Mouse (Mus musculus): ENCODE results near the gene Gprin3. TPM values are rescaled to one million over a fixed set of nuclear protein-coding genes. Genes with fewer than 3 reads are reported as not detected.

Gene Gprin3
- polyA plus RNA-seq (2012; rRNA removed): 1.7 and 2.9 TPM in 2 replicates

DNA sequence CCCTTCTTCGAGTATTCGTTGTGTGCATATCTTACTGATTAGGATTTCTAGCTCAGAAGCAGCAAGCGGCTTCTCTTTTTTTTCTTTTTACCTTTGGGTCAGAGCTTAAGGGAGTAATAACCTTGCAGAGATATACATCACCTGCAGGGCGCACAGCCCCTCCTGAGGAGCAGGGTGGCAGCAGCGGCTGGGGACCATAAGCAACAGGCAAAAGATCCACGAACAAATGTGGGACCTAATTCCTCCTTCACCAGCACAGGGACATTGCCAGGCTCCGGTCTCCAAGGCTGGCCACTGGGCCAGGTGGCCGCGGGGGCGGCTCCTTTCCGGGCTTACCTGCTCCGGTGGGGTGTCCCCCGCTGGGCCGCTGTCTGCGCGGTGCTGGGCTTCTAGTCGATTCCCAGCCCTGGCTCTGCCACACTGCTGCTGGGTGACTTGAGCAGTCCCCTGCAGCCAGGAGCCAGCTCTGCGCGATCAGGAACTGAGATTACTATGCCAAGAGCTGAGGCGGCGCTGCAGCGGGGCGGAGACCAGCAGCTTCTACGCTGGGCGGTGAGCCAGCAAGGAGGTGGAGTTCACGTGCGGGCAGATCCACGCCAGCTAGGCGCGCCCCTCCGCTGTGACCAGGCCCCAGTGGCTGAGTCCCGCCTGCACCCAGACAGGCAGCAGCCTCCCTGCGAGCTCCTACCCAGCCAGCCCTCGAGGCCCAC is at the start of gene Gprin3:
Gene Gprin3, minus strand, starts transcription at position 471 of the 710 bp plus-strand sequence.
- peaks cover 13% of the 10 kb centered on the region for H3K4me1 ChIP-seq (ENCODE audit: control insufficient read depth, insufficient read depth, low read length)
- TF ChIP-seq CTCF (IDR thresholded peaks at IDR 0.05; ENCODE audit: insufficient read depth, low read length): no peak
- peak; percentile 65; the same call in 1 of the 2 replicates for TF ChIP-seq POLR2A (IDR thresholded peaks at IDR 0.05; ENCODE audit: borderline replicate concordance, extremely low read depth, low read depth, low read length)
- WGBS: 5% methylated on average over 34 of the region's 34 CpGs
- DNase-seq: peak; percentile 85
- H3K4me3 ChIP-seq (replicated peaks; ENCODE audit: extremely low read depth, low read depth, low read length): peak within 1 kb of the TSS; percentile 64

DNA sequence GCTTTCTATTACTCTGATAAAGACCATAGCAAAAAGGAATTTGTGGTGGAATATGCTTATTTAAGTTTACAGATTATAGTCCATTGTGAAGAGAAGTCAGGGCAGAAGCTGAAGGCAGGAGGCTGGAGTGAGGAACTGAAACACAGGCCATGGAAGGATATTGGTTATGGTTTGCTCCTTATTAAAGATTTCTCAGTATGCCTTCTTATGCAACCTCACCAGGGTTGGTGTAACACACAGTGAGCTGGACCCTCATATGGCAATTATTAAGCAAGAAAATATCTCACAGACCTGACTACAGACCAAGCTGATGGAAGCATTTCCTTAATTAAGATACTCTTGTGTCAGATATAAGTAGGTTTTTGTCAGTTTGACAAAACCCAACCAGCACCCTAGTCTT is 32.8 kb upstream of the Gprin3 start:
- DNase-seq: no peak
- no peaks in the 10 kb centered on the region for H3K4me1 ChIP-seq (ENCODE audit: control insufficient read depth, insufficient read depth, low read length)
- TF ChIP-seq POLR2A (IDR thresholded peaks at IDR 0.05; ENCODE audit: borderline replicate concordance, extremely low read depth, low read depth, low read length) (no peak), CTCF (IDR thresholded peaks at IDR 0.05; ENCODE audit: insufficient read depth, low read length) (no peak)
- H3K4me3 ChIP-seq (replicated peaks; ENCODE audit: extremely low read depth, low read depth, low read length): no peak overlapping the region

DNA sequence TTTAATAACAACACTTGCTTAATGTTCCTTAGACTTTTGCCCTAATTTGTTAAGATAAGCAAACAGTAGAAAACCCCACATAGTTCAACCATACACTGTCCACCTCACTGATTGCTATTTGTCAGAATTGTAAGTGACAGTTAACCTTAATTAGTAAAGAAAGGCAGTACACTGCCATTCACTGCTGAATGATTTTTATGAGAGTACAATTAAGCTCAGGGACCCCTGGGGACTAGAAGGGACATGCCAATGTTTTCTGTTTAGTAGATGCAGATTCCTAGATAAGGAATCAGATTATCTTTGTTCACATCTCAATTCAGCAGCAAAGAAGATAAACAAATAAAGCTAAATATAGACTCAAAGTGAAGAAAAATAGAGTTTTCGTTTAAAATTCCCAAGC is 30.0 kb upstream of the Gprin3 start:
- 31% methylated on average over 1 of the region's 1 CpGs for WGBS
- no peaks in the 10 kb centered on the region for H3K4me1 ChIP-seq (ENCODE audit: control insufficient read depth, insufficient read depth, low read length)
- H3K4me3 ChIP-seq (replicated peaks; ENCODE audit: extremely low read depth, low read depth, low read length): no peak overlapping the region
- DNase-seq: no peak
- TF ChIP-seq CTCF (IDR thresholded peaks at IDR 0.05; ENCODE audit: insufficient read depth, low read length) (no peak), POLR2A (IDR thresholded peaks at IDR 0.05; ENCODE audit: borderline replicate concordance, extremely low read depth, low read depth, low read length) (no peak)

DNA sequence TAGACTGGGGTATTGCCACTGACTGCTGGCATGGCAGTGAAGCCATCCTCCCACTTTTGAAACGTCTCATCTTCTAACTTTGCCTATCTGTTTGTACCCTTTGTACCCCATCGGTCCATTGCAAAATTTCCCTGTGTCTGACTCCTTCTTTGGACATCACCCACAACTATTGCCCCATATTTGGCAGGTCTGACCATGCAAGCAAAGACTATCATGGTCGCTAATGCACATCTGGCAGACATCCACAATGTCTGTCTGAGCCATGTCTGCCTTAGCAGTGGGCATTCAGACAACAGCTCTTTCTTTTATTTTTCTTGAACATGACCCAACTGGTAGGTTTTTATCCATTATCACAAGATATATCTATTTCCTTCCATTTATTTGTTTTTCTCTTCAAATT is 25.3 kb upstream of the Gprin3 start:
- no peak for DNase-seq
- H3K4me1 ChIP-seq (ENCODE audit: control insufficient read depth, insufficient read depth, low read length): no peaks in the 10 kb centered on the region
- TF ChIP-seq POLR2A (IDR thresholded peaks at IDR 0.05; ENCODE audit: borderline replicate concordance, extremely low read depth, low read depth, low read length): no peak
- TF ChIP-seq CTCF (IDR thresholded peaks at IDR 0.05; ENCODE audit: insufficient read depth, low read length): no peak
- no peak overlapping the region for H3K4me3 ChIP-seq (replicated peaks; ENCODE audit: extremely low read depth, low read depth, low read length)
- 65% methylated on average over 3 of the region's 3 CpGs for WGBS

DNA sequence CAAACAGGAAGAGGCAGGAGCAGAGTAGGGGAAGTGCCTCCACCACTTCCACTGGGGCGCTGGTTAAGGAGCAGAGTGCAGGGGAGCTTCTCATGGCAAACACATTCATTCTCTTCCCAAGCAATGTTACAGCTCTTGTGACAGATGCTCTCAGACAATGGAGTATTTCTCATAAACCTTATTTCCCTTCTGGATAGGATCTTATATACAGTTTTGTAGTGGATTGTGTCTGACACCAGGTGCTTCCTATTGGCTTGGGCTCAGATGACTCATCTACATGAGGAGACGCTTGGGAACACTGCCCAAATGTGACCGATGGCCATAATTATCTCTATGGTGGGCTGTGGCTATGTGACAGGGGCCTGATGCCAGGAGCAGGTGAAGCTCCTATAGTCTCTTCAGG is 19.0 kb upstream of the Gprin3 start:
- Histone ChIP-seq H3K4me1 (ENCODE audit: control insufficient read depth, insufficient read depth, low read length) (no peaks in the 10 kb centered on the region), H3K4me3 (replicated peaks; ENCODE audit: extremely low read depth, low read depth, low read length) (no peak overlapping the region)
- no peak for TF ChIP-seq CTCF (IDR thresholded peaks at IDR 0.05; ENCODE audit: insufficient read depth, low read length)
- no peak for TF ChIP-seq POLR2A (IDR thresholded peaks at IDR 0.05; ENCODE audit: borderline replicate concordance, extremely low read depth, low read depth, low read length)
- no peak for DNase-seq
- WGBS: 54% methylated on average over 3 of the region's 3 CpGs

DNA sequence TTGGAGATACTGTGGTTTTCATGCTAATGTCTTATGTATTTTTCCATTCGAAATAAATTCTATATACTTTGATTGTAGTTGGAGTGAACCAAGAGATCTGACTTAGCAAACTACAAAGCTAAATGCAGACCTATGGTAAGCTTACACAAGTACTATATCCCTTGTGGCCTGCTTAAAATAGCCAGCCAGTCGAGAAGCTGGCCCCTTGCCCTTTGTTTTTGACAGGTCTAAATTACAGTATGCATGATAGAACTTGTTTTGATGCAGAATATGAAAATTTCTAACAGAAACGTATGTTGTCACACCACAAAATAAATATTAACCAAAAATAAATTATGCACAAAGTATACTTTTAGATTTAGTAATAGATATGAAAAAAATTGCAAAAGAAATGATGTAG is 9.8 kb upstream of the Gprin3 start:
- H3K4me1 ChIP-seq (ENCODE audit: control insufficient read depth, insufficient read depth, low read length): no peaks in the 10 kb centered on the region
- no peak for DNase-seq
- no peak overlapping the region for H3K4me3 ChIP-seq (replicated peaks; ENCODE audit: extremely low read depth, low read depth, low read length)
- TF ChIP-seq POLR2A (IDR thresholded peaks at IDR 0.05; ENCODE audit: borderline replicate concordance, extremely low read depth, low read depth, low read length): no peak
- no peak for TF ChIP-seq CTCF (IDR thresholded peaks at IDR 0.05; ENCODE audit: insufficient read depth, low read length)
- 47% methylated on average over 3 of the region's 3 CpGs for WGBS

DNA sequence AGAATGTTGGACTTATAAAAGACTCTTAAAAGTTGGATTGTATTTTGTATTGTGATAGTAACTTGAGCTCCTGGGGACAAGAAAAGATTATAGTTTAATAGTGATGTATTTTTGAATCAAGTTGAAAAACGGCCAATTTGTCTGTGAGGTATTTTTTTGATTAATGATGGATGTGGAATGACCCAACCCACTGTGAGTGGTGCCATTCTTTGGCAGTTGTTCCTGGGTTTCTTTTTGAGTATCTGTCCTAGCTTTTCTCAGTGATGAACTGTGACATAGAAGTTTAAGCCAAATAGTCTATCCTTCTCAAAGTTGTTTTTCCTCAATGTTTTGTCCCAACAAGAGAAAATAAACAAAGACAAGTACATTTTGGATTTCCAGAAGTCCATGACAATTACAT is 7.0 kb upstream of the Gprin3 start:
- DNase-seq: no peak
- no peak for TF ChIP-seq CTCF (IDR thresholded peaks at IDR 0.05; ENCODE audit: insufficient read depth, low read length)
- no peak for TF ChIP-seq POLR2A (IDR thresholded peaks at IDR 0.05; ENCODE audit: borderline replicate concordance, extremely low read depth, low read depth, low read length)
- 44% methylated on average over 1 of the region's 1 CpGs for WGBS
- Histone ChIP-seq H3K4me3 (replicated peaks; ENCODE audit: extremely low read depth, low read depth, low read length) (no peak overlapping the region), H3K4me1 (ENCODE audit: control insufficient read depth, insufficient read depth, low read length) (no peaks in the 10 kb centered on the region)

DNA sequence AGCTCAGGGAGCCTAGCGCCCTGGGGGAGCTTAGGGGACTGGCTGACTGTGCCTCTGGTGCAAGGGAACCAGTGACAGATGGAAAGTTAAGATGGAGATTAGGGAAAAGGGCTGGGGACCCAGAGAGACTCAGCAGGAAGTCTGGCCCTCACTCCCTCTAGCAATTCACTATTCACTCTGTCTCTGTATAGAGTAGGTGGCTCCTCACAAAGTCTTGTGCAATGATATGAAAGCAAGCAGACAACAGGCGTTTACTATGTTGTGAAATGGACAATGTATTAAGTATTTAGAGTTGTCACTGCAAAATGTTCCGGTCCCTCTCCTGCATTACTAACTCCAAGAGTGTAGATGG is 416 bp upstream of the Gprin3 start:
- Histone ChIP-seq H3K4me3 (replicated peaks; ENCODE audit: extremely low read depth, low read depth, low read length) (peak overlapping the region; percentile 64), H3K4me1 (ENCODE audit: control insufficient read depth, insufficient read depth, low read length) (peaks cover 13% of the 10 kb centered on the region)
- 25% methylated on average over 3 of the region's 3 CpGs for WGBS
- DNase-seq: no peak
- no peak for TF ChIP-seq CTCF (IDR thresholded peaks at IDR 0.05; ENCODE audit: insufficient read depth, low read length)
- TF ChIP-seq POLR2A (IDR thresholded peaks at IDR 0.05; ENCODE audit: borderline replicate concordance, extremely low read depth, low read depth, low read length): no peak

DNA sequence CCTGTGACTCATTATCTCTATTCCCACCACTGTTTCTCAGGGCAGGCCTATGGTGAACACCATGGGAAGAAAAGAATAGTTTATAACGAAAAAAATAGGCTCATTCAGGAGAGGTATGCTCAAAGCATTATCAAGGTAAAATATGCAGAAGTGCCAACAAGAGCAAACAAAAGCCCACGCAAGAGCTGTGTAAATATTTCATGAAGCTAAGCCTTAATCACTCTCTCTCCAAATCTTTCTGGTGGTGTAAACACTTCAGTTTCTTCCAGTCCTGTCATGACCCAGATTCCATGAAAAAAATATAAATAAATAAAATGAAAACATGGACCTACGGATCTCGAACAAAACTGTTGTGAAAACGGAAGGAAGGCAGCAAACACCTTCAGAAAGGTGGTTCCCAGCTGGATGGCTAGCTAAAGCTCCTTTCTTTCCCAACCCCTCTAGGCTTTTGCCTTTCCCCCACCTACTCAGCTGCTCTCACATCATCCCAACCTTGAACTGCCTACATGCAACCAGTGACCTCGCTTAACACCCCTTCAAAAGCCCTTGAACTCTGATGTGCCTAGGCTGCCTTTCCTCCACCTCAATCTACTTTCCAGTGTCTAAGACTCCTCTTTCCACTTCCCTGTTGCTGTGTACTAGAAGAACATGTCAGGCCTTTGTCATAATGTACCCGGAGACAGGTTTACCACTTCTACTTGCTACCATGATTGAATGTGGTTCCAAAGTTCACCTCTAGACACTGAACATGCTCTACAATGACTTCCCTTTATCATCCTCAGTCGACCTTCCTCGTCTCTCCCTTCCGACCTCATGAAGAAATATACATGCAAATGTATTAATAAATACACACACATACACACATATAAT is 988 bp downstream of the Gprin3 start:
- 29% methylated on average over 10 of the region's 10 CpGs for WGBS
- peak; percentile 49 for DNase-seq
- no peak for TF ChIP-seq CTCF (IDR thresholded peaks at IDR 0.05; ENCODE audit: insufficient read depth, low read length)
- TF ChIP-seq POLR2A (IDR thresholded peaks at IDR 0.05; ENCODE audit: borderline replicate concordance, extremely low read depth, low read depth, low read length): no peak
- Histone ChIP-seq H3K4me1 (ENCODE audit: control insufficient read depth, insufficient read depth, low read length) (peaks cover 13% of the 10 kb centered on the region), H3K4me3 (replicated peaks; ENCODE audit: extremely low read depth, low read depth, low read length) (peak overlapping the region; percentile 27)
